Mouse (Mus musculus) heart, adult 2 months (tissue): ENCODE data around the gene Slc17a1. TPM values are rescaled to one million over a fixed set of nuclear protein-coding genes. Genes with fewer than 3 reads are reported as not detected.

Source experiments
- DNase-seq, 2 experiments: peaks; one replicate each; pipeline ENCODE4 v3.0.0; 2021
- H3K27ac ChIP-seq: fragments of 200-600 bp; 2 replicates; pipeline ENCODE4 v1.8.1; 2022
- H3K27me3 ChIP-seq: fragments of 200-500 bp; 2 replicates; pipeline ENCODE4 v1.6.1; 2012; ENCODE audit warnings: mild to moderate bottlenecking, low read length, inconsistent platforms, mixed read lengths; ENCODE audit not compliant: control insufficient read depth, insufficient read depth
- H3K36me3 ChIP-seq: fragments of 200-500 bp; 2 replicates; pipeline ENCODE4 v1.6.1; 2012; ENCODE audit warnings: low read length, inconsistent platforms; ENCODE audit not compliant: control insufficient read depth, insufficient read depth
- H3K4me1 ChIP-seq: fragments of 200-500 bp; 2 replicates; pipeline ENCODE4 v1.6.1; 2011; ENCODE audit warnings: low read length; ENCODE audit not compliant: control insufficient read depth, insufficient read depth
- H3K4me3 ChIP-seq: fragments of 200-600 bp; 2 replicates; pipeline ENCODE4 v1.8.1; 2022
- H3K79me2 ChIP-seq: fragments of 200-500 bp; replicated peaks from 2 replicates; pipeline ENCODE4 v1.6.1; 2012; ENCODE audit warnings: mild to moderate bottlenecking, inconsistent platforms, low read length, moderate library complexity, mixed read lengths; ENCODE audit not compliant: control insufficient read depth, insufficient read depth
- H3K9ac ChIP-seq: fragments of 200-500 bp; 2 replicates; pipeline ENCODE4 v1.6.1; 2012; ENCODE audit warnings: low read depth, mild to moderate bottlenecking, control low read depth, inconsistent platforms, low read length, mixed read lengths
- CTCF ChIP-seq: fragments of 200-600 bp; IDR thresholded peaks from 2 replicates; pipeline ENCODE4 v1.8.1; 2022; ENCODE audit warnings: antibody characterized with exemption, mild to moderate bottlenecking, moderate library complexity
- EP300 ChIP-seq: fragments of 200-500 bp; IDR thresholded peaks from 2 replicates; pipeline ENCODE4 v1.6.1; 2011; ENCODE audit warnings: low read depth, low read length, control low read depth; ENCODE audit not compliant: insufficient read depth
- POLR2A ChIP-seq: fragments of 200-500 bp; IDR thresholded peaks from 2 replicates; pipeline ENCODE4 v1.6.1; 2011; ENCODE audit warnings: mild to moderate bottlenecking, low read depth, low read length, control low read depth; ENCODE audit not compliant: insufficient read depth
- WGBS: fragments of 180-500 bp; shearing (Covaris S2); methylation state at CpG from one replicate; pipeline ENCODE4 v1.1.7; 2018; 5-methylcytosine and 5-hydroxymethylcytosine counted together
- intact Hi-C: fragments of 180-260 bp; cut with DNase I; formaldehyde crosslinking; loops from one replicate; pipeline ENCODE4 v1.15.1; 2025
- polyA plus RNA-seq: library from polyadenylated mRNA; depleted of rRNA; stranded (reverse); fragments of >200 nt; gene quantifications from 2 replicates; pipeline ENCODE4 v1.2.3, GENCODE M21; 2012
- total RNA-seq, 2 experiments: library from RNA; stranded (reverse); gene quantifications; 2 replicates each; pipeline ENCODE4 v1.2.3; 2021

Gene Slc17a1
- total and polyA plus RNA-seq, 3 experiments = not detected

DNA sequence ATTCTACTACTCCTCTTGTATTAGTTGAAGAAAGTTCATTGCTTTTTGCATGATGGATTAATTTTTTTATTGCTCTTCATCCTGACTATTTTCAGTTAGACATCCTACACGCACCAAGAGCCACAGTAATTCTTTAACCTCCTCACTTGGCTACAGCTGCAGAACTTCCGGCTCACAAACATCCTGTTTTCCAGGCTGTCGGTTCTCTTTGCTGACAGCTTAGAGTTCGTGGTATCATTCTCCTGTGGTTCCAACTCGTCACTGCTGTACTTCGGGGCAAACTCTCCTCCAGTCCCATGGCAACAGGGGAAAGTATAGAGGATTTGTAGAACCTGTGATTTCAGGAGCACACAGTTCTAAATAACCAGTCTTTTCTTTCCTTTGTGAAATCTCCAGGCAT lies 30.7 kb downstream of the Slc17a1 start:
- no peak for DNase-seq
- Histone ChIP-seq H3K27me3 (no peaks in the 10 kb centered on the region), H3K36me3 (no peaks in the 10 kb centered on the region), H3K27ac (no peak overlapping the region), H3K9ac (no peak overlapping the region), H3K4me3 (no peak overlapping the region), H3K79me2 (no peaks in the 10 kb centered on the region), H3K4me1 (no peaks in the 10 kb centered on the region)
- intact Hi-C loops = no loop called here
- TF ChIP-seq CTCF (no peak), EP300 (no peak), POLR2A (no peak)
- WGBS = 14% methylated on average over 6 of the region's 6 CpGs

DNA sequence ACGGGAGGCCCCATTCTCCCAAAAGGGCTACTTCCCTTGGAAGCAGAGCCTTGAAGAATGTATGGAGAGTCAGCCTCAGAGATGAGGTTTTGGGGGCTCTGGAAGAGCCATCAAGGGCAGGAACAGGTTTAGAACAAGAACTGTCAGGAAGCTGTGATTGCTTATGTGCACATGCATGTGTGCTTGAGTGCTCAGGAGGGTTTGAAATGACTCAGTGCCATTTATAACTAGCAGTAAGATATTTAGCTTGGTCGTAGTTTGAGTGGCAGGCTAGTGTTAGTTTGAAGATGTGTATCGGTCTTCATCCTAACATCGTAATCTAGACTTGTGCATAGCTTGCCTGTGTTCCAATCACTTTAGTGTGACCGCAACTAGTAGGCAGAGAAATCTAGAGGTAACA lies 39.4 kb downstream of the Slc17a1 start:
- 86% methylated on average over 5 of the region's 5 CpGs for WGBS

DNA sequence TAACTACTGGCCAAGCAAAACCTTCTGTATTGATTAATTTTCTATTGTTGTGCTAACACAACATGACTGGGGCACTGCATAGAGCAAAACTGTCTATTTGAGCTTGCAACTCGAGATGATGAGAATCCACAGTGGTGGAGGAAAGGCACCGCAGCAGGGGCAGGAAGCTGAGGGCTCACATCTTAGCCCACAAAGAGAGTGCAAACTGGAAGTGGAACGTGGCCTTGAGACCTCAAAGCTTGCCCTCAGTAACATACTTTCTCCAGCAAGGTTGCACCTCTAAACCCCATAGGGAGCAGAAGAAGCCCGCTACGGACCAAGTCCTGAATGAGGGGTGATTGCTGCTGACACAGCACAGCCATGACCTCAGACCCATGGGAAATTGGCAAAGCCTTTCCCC lies 42.6 kb downstream of the Slc17a1 start:
- intact Hi-C loops = no loop called here
- no peak for DNase-seq

More for the DNA sequence above, 39.4 kb downstream of the Slc17a1 start:
- Histone ChIP-seq H3K4me1 (no peaks in the 10 kb centered on the region), H3K36me3 (no peaks in the 10 kb centered on the region), H3K9ac (no peak overlapping the region), H3K4me3 (no peak overlapping the region), H3K79me2 (no peaks in the 10 kb centered on the region), H3K27me3 (no peaks in the 10 kb centered on the region), H3K27ac (no peak overlapping the region)
- TF ChIP-seq CTCF (no peak), EP300 (no peak), POLR2A (no peak)
- DNase-seq = no peak
- intact Hi-C loops = no loop called here

DNA sequence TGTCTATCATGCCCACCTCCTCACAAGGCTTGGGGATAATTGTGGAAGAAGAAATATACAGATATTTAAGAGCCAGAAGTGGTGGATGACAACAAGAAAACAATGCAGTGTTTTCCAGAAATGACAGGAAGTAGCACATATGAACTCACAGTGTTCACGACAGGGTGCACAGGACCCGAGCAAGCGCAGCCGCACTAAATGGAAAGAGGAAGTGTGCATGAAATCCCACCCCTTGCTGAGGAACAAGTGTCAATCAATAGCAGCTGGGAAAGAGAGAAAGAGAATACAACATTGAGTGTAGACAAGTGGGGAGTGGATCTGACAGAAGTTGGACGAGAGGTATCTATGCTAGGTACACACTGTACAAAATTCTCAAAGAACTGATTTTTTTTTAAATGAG lies 43.8 kb downstream of the Slc17a1 start:
- Histone ChIP-seq H3K27ac (no peak overlapping the region), H3K27me3 (no peaks in the 10 kb centered on the region), H3K4me3 (no peak overlapping the region), H3K36me3 (no peaks in the 10 kb centered on the region), H3K9ac (no peak overlapping the region), H3K4me1 (peaks cover 2% of the 10 kb centered on the region; the same call in 1 of the 2 replicates), H3K79me2 (no peaks in the 10 kb centered on the region)
- WGBS = 79% methylated on average over 5 of the region's 5 CpGs
- intact Hi-C loops = no loop called here
- DNase-seq = no peak
- TF ChIP-seq POLR2A = no peak

More for the DNA sequence above, 42.6 kb downstream of the Slc17a1 start:
- Histone ChIP-seq H3K79me2 (no peaks in the 10 kb centered on the region), H3K27me3 (no peaks in the 10 kb centered on the region), H3K36me3 (no peaks in the 10 kb centered on the region), H3K27ac (no peak overlapping the region), H3K9ac (no peak overlapping the region), H3K4me1 (peaks cover 2% of the 10 kb centered on the region; the same call in 1 of the 2 replicates), H3K4me3 (no peak overlapping the region)
- 79% methylated on average over 5 of the region's 5 CpGs for WGBS
- TF ChIP-seq CTCF (no peak), POLR2A (no peak), EP300 (no peak)

DNA sequence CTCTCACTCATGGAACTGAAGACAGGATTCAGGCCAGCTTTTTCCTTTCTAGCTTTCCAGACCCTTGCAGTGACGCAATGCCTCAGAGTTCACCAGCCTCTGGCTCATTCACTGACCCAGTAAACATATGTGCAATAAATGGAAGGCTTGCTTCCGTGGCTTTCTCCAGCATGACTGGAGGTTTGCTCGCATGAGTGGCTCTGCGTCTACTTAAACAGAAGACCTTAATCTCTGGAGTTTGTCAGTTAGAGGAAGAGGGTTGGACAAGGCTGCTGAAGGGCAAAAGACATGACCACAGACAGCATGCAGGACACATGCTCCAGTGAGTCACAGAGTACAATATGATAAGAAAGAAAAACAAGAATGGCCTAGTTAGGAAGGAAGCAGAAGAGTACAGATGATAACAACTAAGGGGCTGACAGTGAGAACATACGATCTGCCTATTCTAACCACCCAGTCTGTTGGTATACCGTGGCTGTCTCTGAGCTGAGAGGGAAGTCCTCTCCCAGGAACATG lies 46.3 kb downstream of the Slc17a1 start:
- H3K9ac ChIP-seq = no peak overlapping the region
- intact Hi-C loops = no loop called here
- no peaks in the 10 kb centered on the region for H3K36me3 ChIP-seq
- WGBS = 19% methylated on average over 6 of the region's 6 CpGs
- no peaks in the 10 kb centered on the region for H3K79me2 ChIP-seq
- DNase-seq = peak; percentile 30 to 51
- no peak overlapping the region for H3K4me3 ChIP-seq
- peak overlapping the region; percentile 40; the same call in 1 of the 2 replicates for H3K27ac ChIP-seq
- TF ChIP-seq POLR2A (no peak), EP300 (no peak), CTCF (no peak)
- H3K27me3 ChIP-seq = no peaks in the 10 kb centered on the region
- H3K4me1 ChIP-seq = peaks cover 2% of the 10 kb centered on the region; the same call in 1 of the 2 replicates

DNA sequence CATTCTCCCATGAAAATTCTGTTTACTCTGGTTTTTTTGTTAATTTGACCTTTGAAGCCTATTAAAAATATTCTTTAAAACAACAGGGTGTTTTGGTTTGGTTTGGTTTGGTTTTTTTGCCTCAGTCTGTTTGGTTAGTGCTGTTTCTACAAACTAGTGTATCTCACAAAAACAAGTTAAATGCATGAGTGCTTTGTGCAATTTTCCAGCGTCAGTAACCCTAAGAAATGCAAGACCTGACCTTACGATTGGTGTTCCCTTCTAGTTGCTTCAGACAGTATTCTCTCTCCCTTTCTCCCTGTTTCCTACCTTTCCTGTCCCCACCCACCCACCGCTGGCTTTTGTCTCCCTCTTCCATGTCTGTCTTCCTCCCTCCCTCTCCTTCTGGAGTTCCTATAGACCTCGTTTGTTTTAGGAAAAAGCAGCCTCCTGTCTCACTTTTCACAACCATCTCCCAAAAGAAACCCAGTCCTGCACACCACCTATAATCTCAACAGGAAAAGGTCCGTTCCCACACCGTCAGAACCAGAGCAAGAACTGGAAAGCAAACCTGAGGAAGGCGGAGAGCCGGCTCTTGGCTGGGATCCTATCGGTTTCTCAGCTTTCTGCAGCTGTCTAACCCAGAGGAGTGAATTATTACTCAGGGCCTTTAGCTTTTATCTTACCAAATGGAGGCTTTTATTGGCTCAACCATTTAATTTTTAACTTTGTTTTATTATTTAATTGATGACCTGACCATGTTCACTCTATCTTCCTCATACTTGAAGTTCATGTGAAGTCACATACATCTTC lies 47.0 kb downstream of the Slc17a1 start, which contains the start of gene Slc17a4:
Slc17a4 (minus strand) TSS at position 634 of the 792 bp plus-strand sequence.
- Histone ChIP-seq H3K79me2 (no peaks in the 10 kb centered on the region), H3K27me3 (no peaks in the 10 kb centered on the region), H3K27ac (peak within 1 kb of the TSS; percentile 40; the same call in 1 of the 2 replicates), H3K4me3 (no peak within 1 kb of the TSS), H3K9ac (no peak within 1 kb of the TSS), H3K4me1 (peaks cover 2% of the 10 kb centered on the region; the same call in 1 of the 2 replicates), H3K36me3 (no peaks in the 10 kb centered on the region)
- no peak for TF ChIP-seq POLR2A
- no peak for TF ChIP-seq CTCF
- no peak for TF ChIP-seq EP300
- 41% methylated on average over 9 of the region's 9 CpGs for WGBS
- DNase-seq = peak in 1 of 2 experiments; percentile 20
- intact Hi-C loops = no loop called here
